Mouse (Mus musculus) heart, postnatal 0 days (tissue): ENCODE measurements around the gene Casr. TPM values are rescaled to one million over a fixed set of nuclear protein-coding genes. Genes with fewer than 3 reads are reported as not detected.

Experiments
- ATAC-seq: fragments of 200-750 bp; cut with Nextera tagmentation; 2 replicates; pipeline ENCODE4 v1.8.0; 2017; ENCODE audit warnings: low read depth, moderate number of reproducible peaks, moderate library complexity; ENCODE audit not compliant: insufficient read depth
- DNase-seq: peaks from one replicate; pipeline ENCODE4 v3.0.0-alpha.2; 2016; ENCODE audit warnings: low spot score
- H3K27ac ChIP-seq: fragments of 300-500 bp; sonication (generic); 2 replicates; pipeline ENCODE4 v1.5.1; 2014; ENCODE audit warnings: low read depth, mild to moderate bottlenecking
- H3K27me3 ChIP-seq: fragments of 300-500 bp; sonication (generic); 2 replicates; pipeline ENCODE4 v1.6.1; 2014; ENCODE audit warnings: low read length, mixed read lengths; ENCODE audit not compliant: control insufficient read depth, insufficient read depth
- H3K36me3 ChIP-seq: fragments of 300-500 bp; sonication (generic); replicated peaks from 2 replicates; pipeline ENCODE4 v1.6.1; 2014; ENCODE audit warnings: low read length, mixed read lengths; ENCODE audit not compliant: control insufficient read depth, insufficient read depth
- H3K4me1 ChIP-seq: fragments of 300-500 bp; sonication (generic); 2 replicates; pipeline ENCODE4 v1.6.1; 2014; ENCODE audit warnings: antibody characterized with exemption; ENCODE audit not compliant: control insufficient read depth, insufficient read depth
- H3K4me2 ChIP-seq: fragments of 300-500 bp; sonication (generic); 2 replicates; pipeline ENCODE4 v1.6.1; 2014; ENCODE audit warnings: low read depth, mild to moderate bottlenecking, low read length, moderate library complexity
- H3K4me3 ChIP-seq: fragments of 300-500 bp; sonication (generic); 2 replicates; pipeline ENCODE4 v1.5.1; 2014; ENCODE audit warnings: low read depth, low read length
- H3K9ac ChIP-seq: fragments of 300-500 bp; sonication (generic); replicated peaks from 2 replicates; pipeline ENCODE4 v1.6.1; 2014; ENCODE audit warnings: low read depth, low read length, mixed read lengths
- H3K9me3 ChIP-seq: fragments of 300-500 bp; sonication (generic); replicated peaks from 2 replicates; pipeline ENCODE4 v1.6.1; 2016; ENCODE audit warnings: low read length; ENCODE audit not compliant: control insufficient read depth
- CTCF ChIP-seq: IDR thresholded peaks from 2 replicates; pipeline ENCODE4 v1.5.1; 2016; ENCODE audit warnings: antibody characterized with exemption, control low read depth, low read depth
- EP300 ChIP-seq: IDR thresholded peaks from 2 replicates; pipeline ENCODE4 v1.6.1; 2016; ENCODE audit warnings: antibody characterized with exemption, low read depth
- WGBS: fragments of 180-500 bp; shearing (Covaris S2); extraction: QIAGEN DNeasy Blood & Tissue Kit; methylation state at CpG from one replicate; pipeline ENCODE4 v1.1.7; 2014; 5-methylcytosine and 5-hydroxymethylcytosine counted together
- polyA plus RNA-seq: library from polyadenylated mRNA; unstranded; fragments of >200 nt; fragmentation: Nextera tagmentation; extraction: Ambion mirVana; gene quantifications from 2 replicates; pipeline ENCODE4 v1.2.1, GENCODE M21; 2015
- total RNA-seq: library from RNA; depleted of rRNA; stranded (reverse); fragments of >200 nt; gene quantifications from 2 replicates; pipeline ENCODE4 v1.2.3, GENCODE M21; 2014; ENCODE audit warnings: low replicate concordance

Casr gene
- total and polyA plus RNA-seq, 2 experiments from 2014 or later, result 0.31 TPM; not detected in 1

GRCm38 (mm10) chr16:36507300-36507699, 54.6 kb downstream of the Casr start:
- TF ChIP-seq CTCF (no peak), EP300 (no peak)
- no peak overlapping the region for H3K27ac ChIP-seq

GRCm38 (mm10) chr16:36506827-36507226, 55.1 kb downstream of the Casr start:
- ATAC-seq (no peak), DNase-seq (no peak)
- TF ChIP-seq EP300 (no peak), CTCF (no peak)
- no peaks in the 10 kb centered on the region for H3K9me3 ChIP-seq
- H3K36me3 ChIP-seq, result no peaks in the 10 kb centered on the region
- H3K4me2 ChIP-seq, result no peak overlapping the region
- no peaks in the 10 kb centered on the region for H3K4me1 ChIP-seq
- H3K27me3 ChIP-seq, result no peaks in the 10 kb centered on the region
- no peak overlapping the region for H3K4me3 ChIP-seq
- no peak overlapping the region for H3K27ac ChIP-seq
- no peak overlapping the region for H3K9ac ChIP-seq

More at GRCm38 (mm10) chr16:36507300-36507699, 54.6 kb downstream of the Casr start:
- Histone ChIP-seq H3K27me3 (no peaks in the 10 kb centered on the region), H3K9me3 (no peaks in the 10 kb centered on the region), H3K4me3 (no peak overlapping the region), H3K9ac (no peak overlapping the region), H3K36me3 (no peaks in the 10 kb centered on the region), H3K4me2 (no peak overlapping the region), H3K4me1 (no peaks in the 10 kb centered on the region)
- WGBS, result 83% methylated on average over 5 of the region's 5 CpGs
- DNase-seq (no peak), ATAC-seq (no peak)

DNA sequence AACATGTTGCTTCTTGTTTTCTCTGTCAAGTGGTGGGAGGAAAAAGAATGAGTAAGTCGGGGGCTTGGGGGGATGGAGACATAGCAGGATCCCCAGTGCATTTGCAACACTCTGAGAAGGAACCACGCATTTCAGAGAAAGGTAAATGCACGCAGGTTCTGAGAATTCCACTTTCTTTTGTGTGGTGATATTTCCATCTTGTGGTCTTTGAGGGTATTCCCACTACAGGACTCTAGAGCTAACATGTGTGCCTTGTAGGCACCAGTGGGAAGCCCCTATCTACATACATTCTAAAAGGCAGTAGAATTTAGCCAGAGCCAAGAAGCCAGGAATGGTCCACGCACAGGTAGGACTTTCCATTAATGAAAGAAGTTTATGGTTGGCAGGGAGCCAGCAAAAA, 56.0 kb downstream of the Casr start:
- DNase-seq (no peak), ATAC-seq (no peak)
- no peaks in the 10 kb centered on the region for H3K9me3 ChIP-seq
- no peak overlapping the region for H3K9ac ChIP-seq
- no peaks in the 10 kb centered on the region for H3K27me3 ChIP-seq
- no peak overlapping the region for H3K4me3 ChIP-seq
- no peak overlapping the region for H3K4me2 ChIP-seq
- 50% methylated on average over 4 of the region's 4 CpGs for WGBS
- no peak overlapping the region for H3K27ac ChIP-seq
- H3K4me1 ChIP-seq, result no peaks in the 10 kb centered on the region
- no peak for TF ChIP-seq EP300
- TF ChIP-seq CTCF, result no peak
- H3K36me3 ChIP-seq, result no peaks in the 10 kb centered on the region

DNA sequence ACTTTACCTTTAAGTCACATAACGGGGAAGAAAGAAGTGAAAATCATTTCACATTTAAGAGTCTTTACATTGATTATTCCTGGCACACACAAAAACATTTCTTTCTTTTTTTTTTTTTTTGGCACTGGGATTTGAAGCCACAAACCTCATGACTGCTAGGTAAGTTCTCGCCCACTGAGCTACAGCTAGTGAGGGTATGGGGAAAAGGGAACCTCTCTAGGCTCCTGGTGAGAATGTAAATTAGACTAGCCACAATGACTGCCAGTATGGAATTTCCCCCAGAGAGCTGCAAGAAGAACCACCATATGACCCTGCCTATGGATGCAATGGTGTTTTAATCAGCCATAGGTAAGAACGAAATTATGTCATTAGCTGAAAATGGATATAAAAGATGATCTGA, 56.8 kb downstream of the Casr start:
- TF ChIP-seq CTCF (no peak), EP300 (no peak)
- Histone ChIP-seq H3K4me3 (no peak overlapping the region), H3K36me3 (no peaks in the 10 kb centered on the region), H3K4me1 (no peaks in the 10 kb centered on the region), H3K27me3 (no peaks in the 10 kb centered on the region), H3K9me3 (no peaks in the 10 kb centered on the region), H3K9ac (no peak overlapping the region), H3K4me2 (no peak overlapping the region), H3K27ac (no peak overlapping the region)
- DNase-seq (no peak), ATAC-seq (no peak)
- WGBS, result 69% methylated on average over 3 of the region's 3 CpGs

GRCm38 (mm10) chr16:36502286-36502685, 59.7 kb downstream of the Casr start:
- Histone ChIP-seq H3K9me3 (no peaks in the 10 kb centered on the region), H3K27ac (no peak overlapping the region), H3K9ac (no peak overlapping the region), H3K4me3 (no peak overlapping the region), H3K27me3 (no peaks in the 10 kb centered on the region), H3K4me1 (no peaks in the 10 kb centered on the region), H3K36me3 (no peaks in the 10 kb centered on the region), H3K4me2 (no peak overlapping the region)
- DNase-seq, result no peak
- WGBS, result 73% methylated on average over 2 of the region's 2 CpGs
- ATAC-seq, result no peak
- TF ChIP-seq CTCF (no peak), EP300 (no peak)

GRCm38 (mm10) chr16:36492420-36492819, 69.5 kb downstream of the Casr start:
- H3K9me3 ChIP-seq, result no peaks in the 10 kb centered on the region
- no peak for ATAC-seq
- H3K36me3 ChIP-seq, result no peaks in the 10 kb centered on the region
- DNase-seq, result no peak
- TF ChIP-seq CTCF, result no peak
- TF ChIP-seq EP300, result no peak
- H3K9ac ChIP-seq, result no peak overlapping the region
- no peaks in the 10 kb centered on the region for H3K27me3 ChIP-seq
- no peak overlapping the region for H3K4me2 ChIP-seq
- H3K27ac ChIP-seq, result no peak overlapping the region
- WGBS, result 78% methylated on average over 1 of the region's 1 CpGs
- no peaks in the 10 kb centered on the region for H3K4me1 ChIP-seq
- H3K4me3 ChIP-seq, result no peak overlapping the region
